16 mouse cellular contexts compared by ENCODE assay signal in the genomic region with DNA sequence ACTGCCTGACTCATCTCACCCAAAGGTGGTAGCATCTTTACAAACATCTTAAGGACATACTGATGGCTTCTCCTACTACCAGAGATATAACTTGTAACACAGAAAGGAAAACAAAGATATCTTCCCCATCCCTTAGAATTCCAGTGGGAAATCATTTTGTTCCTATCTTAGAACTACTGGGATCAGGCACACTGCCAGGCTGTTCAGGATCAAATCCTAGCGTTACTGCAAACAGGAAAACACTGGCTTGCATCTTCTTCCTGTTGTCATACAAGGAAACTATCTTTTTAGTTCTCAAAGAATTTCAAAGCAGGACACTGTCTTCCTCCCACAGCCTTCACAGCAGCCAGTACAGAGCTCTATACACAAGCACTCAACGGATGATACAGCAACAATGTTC. TPM values are rescaled to one million over a fixed set of nuclear protein-coding genes. Genes with fewer than 3 reads are reported as not detected.
DNase-seq lines count a peak whose midpoint lies in the region; TF ChIP-seq lines count a peak whose summit lies in the region.
"Had no signal": no experiment of that assay in that cellular context is flagged by ENCODE, and none has a peak within 500 bp of the region (broad histone marks: within the 10 kb centered on the region; RNA-seq: fewer than 3 reads in every experiment).

No protein-coding gene starts in this region.

- no peak overlapping the region for H3K4me3 ChIP-seq in heart, adult 2 months
- H3K4me3 ChIP-seq: embryonic facial prominence, embryonic 12.5 days; forebrain, embryonic 15.5 days; hindbrain, embryonic 13.5 days; limb, embryonic 12.5 days; midbrain, embryonic 12.5 days had no signal

- no peaks in the 10 kb centered on the region for H3K79me2 ChIP-seq in heart, adult 2 months (replicated peaks; ENCODE audit: control insufficient read depth, insufficient read depth, low read length)

- 35% methylated on average over 2 of the region's 2 CpGs for WGBS in heart, adult 2 months

- H3K9ac ChIP-seq in heart, adult 2 months (ENCODE audit: low read depth, low read length): no peak overlapping the region
- H3K9ac ChIP-seq: embryonic facial prominence, embryonic 12.5 days; forebrain, embryonic 15.5 days; hindbrain, embryonic 13.5 days; limb, embryonic 12.5 days; liver, embryonic 14.5 days; midbrain, embryonic 12.5 days had no signal

- TF ChIP-seq POLR2A in heart, adult 2 months (IDR thresholded peaks at IDR 0.05; ENCODE audit: insufficient read depth, low read depth, low read length): no peak

- no peak for TF ChIP-seq EP300 in heart, adult 2 months (IDR thresholded peaks at IDR 0.05; ENCODE audit: insufficient read depth, low read depth, low read length)

- peaks cover 2% of the 10 kb centered on the region for H3K4me1 ChIP-seq in heart, adult 2 months (ENCODE audit: control insufficient read depth, insufficient read depth, low read length)
- H3K4me1 ChIP-seq: embryonic facial prominence, embryonic 12.5 days; midbrain, embryonic 12.5 days had no signal

- DNase-seq in heart, adult 2 months: peak in 1 of 2 experiments; percentile 44
- DNase-seq in heart, postnatal 4 days: no peak
- peak; percentile 66 for DNase-seq in testis, postnatal 10 days (ENCODE audit: low spot score)
- DNase-seq in testis, postnatal 14 days (ENCODE audit: low spot score): no peak
- peak; percentile 83 to 85 for DNase-seq in kidney, postnatal 36 days
- DNase-seq in neural tube, embryonic 10.5 days (ENCODE audit: extremely low spot score, low spot score): no peak
- no peak for DNase-seq in urinary bladder, postnatal 4 days (ENCODE audit: low spot score in 2 of 2)
- DNase-seq: cerebellum, adult 2 months; thymus, adult 2 months had no signal

- H3K27me3 ChIP-seq in heart, adult 2 months (ENCODE audit: control insufficient read depth, insufficient read depth, low read length): no peaks in the 10 kb centered on the region
- H3K27me3 ChIP-seq: embryonic facial prominence, embryonic 12.5 days; forebrain, embryonic 15.5 days; hindbrain, embryonic 13.5 days; limb, embryonic 12.5 days; midbrain, embryonic 12.5 days had no signal

- TF ChIP-seq CTCF in heart, adult 2 months (IDR thresholded peaks at IDR 0.05): no peak

- intact Hi-C loops in heart, adult 2 months (cut with DNase I): no loop called here

- peak overlapping the region; percentile 32 for H3K27ac ChIP-seq in heart, adult 2 months
- H3K27ac ChIP-seq: embryonic facial prominence, embryonic 12.5 days; forebrain, embryonic 15.5 days; hindbrain, embryonic 13.5 days; limb, embryonic 12.5 days; liver, embryonic 14.5 days; macrophage; midbrain, embryonic 12.5 days had no signal

- H3K36me3 ChIP-seq in heart, adult 2 months (ENCODE audit: control insufficient read depth, insufficient read depth, low read length): peaks cover 13% of the 10 kb centered on the region

RNA-seq across cellular contexts. Expression of gene Smug1, which starts 26.7 kb away (rescaled TPM):
- 10 to 100 TPM; 13.9 to 15.2 TPM for total RNA-seq in heart, adult 2 months (2021)
- 13.3 and 13.9 TPM in 2 replicates for polyA plus RNA-seq in heart, adult 2 months (2012; rRNA removed)
- 10 to 100 TPM; 12.7 to 14.1 TPM for total RNA-seq in heart, postnatal 4 days (2021)

RNA-seq across cellular contexts. Expression of gene Cbx5, which starts 46.0 kb away (rescaled TPM):
- total RNA-seq in heart, adult 2 months (2021): 10 to 100 TPM; 56.5 to 57.0 TPM
- 15.6 and 39.9 TPM in 2 replicates for polyA plus RNA-seq in heart, adult 2 months (2012; rRNA removed)
- total RNA-seq in heart, postnatal 4 days (2021): 100 to 1,000 TPM; 146 TPM

RNA-seq across cellular contexts. Expression of gene Hnrnpa1, which starts 46.6 kb away (rescaled TPM):
- total RNA-seq in heart, adult 2 months (2021): 100 to 1,000 TPM; 143 to 149 TPM
- polyA plus RNA-seq in heart, adult 2 months (2012; rRNA removed): 59.4 and 109 TPM in 2 replicates
- 100 to 1,000 TPM; 408 to 415 TPM for total RNA-seq in heart, postnatal 4 days (2021)

Comparison
In these comparisons a context has a peak if more than half of its experiments do, and no peak if none do; other contexts are left out.
1. DNase-seq: peak in testis, postnatal 10 days (single experiment) and kidney, postnatal 36 days (2 of 2); none in heart, postnatal 4 days (single experiment), testis, postnatal 14 days (single experiment), neural tube, embryonic 10.5 days (single experiment) and urinary bladder, postnatal 4 days (0 of 2).